Mouse (Mus musculus) myocyte (in vitro differentiated cells): ENCODE data around the gene Dgki. TPM values are rescaled to one million over a fixed set of nuclear protein-coding genes. Genes with fewer than 3 reads are reported as not detected.

Experiments
- H3K27me3 ChIP-seq: one replicate; pipeline ENCODE4 v1.6.1; 2011; ENCODE audit not compliant: control insufficient read depth, insufficient read depth, insufficient read length
- H3K36me3 ChIP-seq: one replicate; pipeline ENCODE4 v1.6.1; 2011; ENCODE audit not compliant: control insufficient read depth, insufficient read depth
- H3K4me2 ChIP-seq: one replicate; pipeline ENCODE4 v1.6.1; 2011; ENCODE audit warnings: low read depth, control low read depth
- H3K4me3 ChIP-seq: one replicate; pipeline ENCODE4 v1.5.1; 2011; ENCODE audit warnings: mild to moderate bottlenecking, control low read depth, moderate library complexity
- H3K79me2 ChIP-seq: one replicate; pipeline ENCODE4 v1.6.1; 2011; ENCODE audit not compliant: control insufficient read depth, insufficient read depth
- H3ac ChIP-seq: one replicate; pipeline ENCODE4 v1.6.1; 2011; ENCODE audit not compliant: control insufficient read depth, insufficient read length
- CEBPB ChIP-seq: IDR thresholded peaks from 2 replicates; pipeline ENCODE4 v1.6.1; 2011; ENCODE audit warnings: mild to moderate bottlenecking, moderate library complexity; ENCODE audit not compliant: poor library complexity, insufficient read depth, severe bottlenecking
- E2F4 ChIP-seq: IDR thresholded peaks from one replicate; pipeline ENCODE4 v1.6.1; 2011; ENCODE audit warnings: mild to moderate bottlenecking, control low read depth, moderate library complexity; ENCODE audit not compliant: insufficient read depth
- MAX ChIP-seq: IDR thresholded peaks from one replicate; pipeline ENCODE4 v1.6.1; 2011; ENCODE audit warnings: low read depth, mild to moderate bottlenecking, control low read depth
- MYOD1 ChIP-seq, 3 experiments: IDR thresholded peaks; one replicate each; pipeline ENCODE4 v1.6.1; 2011; ENCODE audit warnings: control low read depth in 2 of 3, low read depth in 2 of 3, mild to moderate bottlenecking in 2 of 3, moderate library complexity in 1 of 3; ENCODE audit not compliant: insufficient read length in 2 of 3, control insufficient read depth in 1 of 3
- MYOG ChIP-seq, 3 experiments: IDR thresholded peaks; one replicate each; pipeline ENCODE4 v1.6.1; 2011; ENCODE audit warnings: control low read depth in 2 of 3, low read depth in 2 of 3, mild to moderate bottlenecking in 2 of 3; ENCODE audit not compliant: insufficient read length in 2 of 3, control insufficient read depth in 1 of 3, insufficient read depth in 1 of 3
- POLR2A ChIP-seq: IDR thresholded peaks from one replicate; pipeline ENCODE4 v1.6.1; 2011; ENCODE audit warnings: low read depth, mild to moderate bottlenecking, control low read depth, moderate library complexity; ENCODE audit not compliant: insufficient read length
- POLR2AphosphoS2 ChIP-seq: IDR thresholded peaks from one replicate; pipeline ENCODE4 v1.6.1; 2011; ENCODE audit warnings: low read depth, control low read depth; ENCODE audit not compliant: insufficient read length
- REST ChIP-seq: IDR thresholded peaks from one replicate; pipeline ENCODE4 v1.6.1; 2011; ENCODE audit warnings: mild to moderate bottlenecking, control low read depth, moderate library complexity; ENCODE audit not compliant: insufficient read depth, insufficient read length
- SRF ChIP-seq: IDR thresholded peaks from one replicate; pipeline ENCODE4 v1.6.1; 2011; ENCODE audit warnings: low read depth; ENCODE audit not compliant: control insufficient read depth, insufficient read length
- TCF12 ChIP-seq: IDR thresholded peaks from one replicate; pipeline ENCODE4 v1.6.1; 2011; ENCODE audit warnings: mild to moderate bottlenecking, control low read depth; ENCODE audit not compliant: poor library complexity, insufficient read depth, severe bottlenecking
- TCF3 ChIP-seq: IDR thresholded peaks from one replicate; pipeline ENCODE4 v1.6.1; 2011; ENCODE audit warnings: low read depth, control low read depth; ENCODE audit not compliant: insufficient read length
- USF1 ChIP-seq: IDR thresholded peaks from one replicate; pipeline ENCODE4 v1.6.1; 2011; ENCODE audit warnings: low read depth, mild to moderate bottlenecking, control low read depth, moderate library complexity
- polyA plus RNA-seq: library from polyadenylated mRNA; unstranded; fragments of >200 nt; fragmentation: generic; extraction: Trizol; gene quantifications from one replicate; pipeline ENCODE4 v1.2.1, GENCODE M21; 2012; ENCODE audit warnings: missing spikeins

Dgki gene
- polyA plus RNA-seq, 1 experiment: 0.02 TPM

DNA sequence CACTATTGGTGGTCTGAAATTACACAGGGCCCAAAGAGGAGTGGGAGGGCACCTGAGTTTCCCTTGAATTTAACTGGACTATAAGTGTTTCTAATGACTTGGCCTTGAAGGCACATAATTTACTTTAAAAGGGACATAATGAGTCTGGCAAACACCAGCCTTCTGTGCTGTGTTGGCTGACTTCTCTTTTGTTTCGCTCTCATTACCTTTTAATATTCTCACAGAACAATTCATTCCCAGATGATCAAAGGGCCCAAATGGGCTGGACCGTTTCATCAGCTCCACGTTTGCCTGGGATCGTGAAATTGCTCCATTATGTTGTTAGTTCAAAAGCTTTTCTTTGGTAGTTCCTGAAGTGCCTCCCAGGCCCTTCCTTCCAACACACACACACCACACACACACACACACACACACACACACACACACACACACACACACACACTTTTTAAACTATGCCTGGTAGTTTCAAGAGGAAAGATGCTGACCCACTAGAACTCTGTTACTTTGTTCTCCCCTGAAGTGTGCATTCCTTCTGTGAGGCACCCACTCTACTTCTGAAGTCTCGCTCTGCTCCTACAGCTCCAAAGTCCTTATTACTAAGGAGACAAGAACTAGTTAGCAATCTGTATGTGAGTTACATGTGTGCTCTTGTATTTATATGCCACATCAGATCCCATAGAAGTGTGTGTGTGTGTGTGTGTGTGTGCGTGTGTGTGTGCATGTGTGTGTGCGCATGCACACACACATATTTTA, 491.5 kb downstream of the Dgki start:
- H3K79me2 ChIP-seq: no peaks in the 10 kb centered on the region
- H3K27me3 ChIP-seq: no peaks in the 10 kb centered on the region
- TF ChIP-seq CEBPB: no peak
- no peak for TF ChIP-seq MAX
- H3ac ChIP-seq: no peak overlapping the region
- H3K4me2 ChIP-seq: no peak overlapping the region
- no peak overlapping the region for H3K4me3 ChIP-seq
- H3K36me3 ChIP-seq: no peaks in the 10 kb centered on the region

GRCm38 (mm10) chr6:36806906-36807305, 493.1 kb downstream of the Dgki start:
- Histone ChIP-seq H3K27me3 (no peaks in the 10 kb centered on the region), H3K36me3 (no peaks in the 10 kb centered on the region), H3K4me3 (no peak overlapping the region), H3K79me2 (no peaks in the 10 kb centered on the region), H3ac (no peak overlapping the region), H3K4me2 (no peak overlapping the region)
- TF ChIP-seq TCF12: no peak
- no peak for TF ChIP-seq USF1
- no peak for TF ChIP-seq POLR2A
- no peak for TF ChIP-seq SRF
- no peak for TF ChIP-seq E2F4
- no peak for TF ChIP-seq MYOG (IDR thresholded peaks at IDR 0.05; ENCODE audit: control insufficient read depth in 1 of 3, insufficient read depth in 1 of 3, insufficient read length in 2 of 3, low read depth in 2 of 3)
- no peak for TF ChIP-seq MAX

GRCm38 (mm10) chr6:36800309-36800946, 499.6 kb downstream of the Dgki start:
- Histone ChIP-seq H3K27me3 (no peaks in the 10 kb centered on the region), H3K36me3 (no peaks in the 10 kb centered on the region), H3K79me2 (no peaks in the 10 kb centered on the region), H3K4me2 (no peak overlapping the region), H3K4me3 (no peak overlapping the region), H3ac (no peak overlapping the region)
- TF ChIP-seq SRF (no peak), POLR2AphosphoS2 (no peak), MYOG (IDR thresholded peaks at IDR 0.05; ENCODE audit: control insufficient read depth in 1 of 3, insufficient read depth in 1 of 3, insufficient read length in 2 of 3, low read depth in 2 of 3) (no peak), MAX (no peak), CEBPB (no peak), MYOD1 (IDR thresholded peaks at IDR 0.05; ENCODE audit: control insufficient read depth in 1 of 3, insufficient read length in 2 of 3, low read depth in 2 of 3) (no peak), REST (no peak), TCF12 (no peak), POLR2A (no peak), TCF3 (no peak), USF1 (no peak), E2F4 (no peak)

GRCm38 (mm10) chr6:36797066-36797655, 502.8 kb downstream of the Dgki start:
- H3K79me2 ChIP-seq: no peaks in the 10 kb centered on the region
- no peak overlapping the region for H3K4me3 ChIP-seq
- H3K36me3 ChIP-seq: no peaks in the 10 kb centered on the region
- H3K27me3 ChIP-seq: no peaks in the 10 kb centered on the region
- no peak overlapping the region for H3ac ChIP-seq
- H3K4me2 ChIP-seq: no peak overlapping the region
- no peak for TF ChIP-seq E2F4
- no peak for TF ChIP-seq MAX
- no peak for TF ChIP-seq TCF12
- no peak for TF ChIP-seq SRF

Other genes starting within 250 kb of the Dgki start
- 11.2 TPM for gene Creb3l2, start 142.0 kb upstream of the Dgki start, polyA plus RNA-seq
- gene Akr1d1, start 230.0 kb upstream of the Dgki start, polyA plus RNA-seq: not detected